Mouse (Mus musculus) spleen, adult 2 months (tissue): ENCODE results near the gene Sdr9c7. TPM values are rescaled to one million over a fixed set of nuclear protein-coding genes. Genes with fewer than 3 reads are reported as not detected.
"Not testable (repeated sequence)": the region's sequence is repeated elsewhere in the genome, so short reads cannot be mapped to it uniquely, and the experiment has no call there.

ENCODE experiments used
- DNase-seq, 2 experiments: peaks; one replicate each; pipeline versions ENCODE4 v3.0.0 to v3.0.0-alpha.2; 2012 to 2021; ENCODE audit warnings: low spot score in 2 of 2, low read depth in 1 of 2
- H3K27ac ChIP-seq: fragments of 200-500 bp; 2 replicates; pipeline ENCODE4 v1.5.1; 2012; ENCODE audit warnings: low read length, inconsistent platforms; ENCODE audit not compliant: insufficient read depth
- H3K27me3 ChIP-seq: fragments of 200-500 bp; 2 replicates; pipeline ENCODE4 v1.6.1; 2012; ENCODE audit warnings: mild to moderate bottlenecking, moderate library complexity, low read length, inconsistent platforms; ENCODE audit not compliant: control insufficient read depth, insufficient read depth
- H3K36me3 ChIP-seq: fragments of 200-500 bp; 2 replicates; pipeline ENCODE4 v1.6.1; 2012; ENCODE audit warnings: mild to moderate bottlenecking, low read length, inconsistent platforms; ENCODE audit not compliant: control insufficient read depth, insufficient read depth
- H3K4me1 ChIP-seq: fragments of 200-500 bp; 2 replicates; pipeline ENCODE4 v1.6.1; 2011; ENCODE audit warnings: inconsistent platforms; ENCODE audit not compliant: control insufficient read depth, insufficient read depth, insufficient read length
- H3K4me3 ChIP-seq: fragments of 200-500 bp; 2 replicates; pipeline ENCODE4 v1.5.1; 2011; ENCODE audit warnings: mild to moderate bottlenecking, inconsistent platforms; ENCODE audit not compliant: insufficient read depth, insufficient read length; ENCODE audit errors: extremely low read depth
- CTCF ChIP-seq: fragments of 200-500 bp; IDR thresholded peaks from 2 replicates; pipeline ENCODE4 v1.5.1; 2011; ENCODE audit warnings: mild to moderate bottlenecking, inconsistent platforms; ENCODE audit not compliant: insufficient read depth, insufficient read length, insufficient replicate concordance; ENCODE audit errors: extremely low read depth
- POLR2A ChIP-seq: fragments of 200-500 bp; IDR thresholded peaks from 2 replicates; pipeline ENCODE4 v1.6.1; 2011; ENCODE audit warnings: low read depth, low read length, inconsistent platforms
- WGBS: fragments of 180-500 bp; shearing (Covaris S2); methylation state at CpG from one replicate; pipeline ENCODE4 v1.1.7; 2018; 5-methylcytosine and 5-hydroxymethylcytosine counted together
- polyA plus RNA-seq: library from polyadenylated mRNA; depleted of rRNA; stranded (reverse); fragments of >200 nt; gene quantifications from 2 replicates; pipeline ENCODE4 v1.2.3, GENCODE M21; 2012

The Sdr9c7 gene
- polyA plus RNA-seq, 1 experiment, result 0.04 TPM

DNA sequence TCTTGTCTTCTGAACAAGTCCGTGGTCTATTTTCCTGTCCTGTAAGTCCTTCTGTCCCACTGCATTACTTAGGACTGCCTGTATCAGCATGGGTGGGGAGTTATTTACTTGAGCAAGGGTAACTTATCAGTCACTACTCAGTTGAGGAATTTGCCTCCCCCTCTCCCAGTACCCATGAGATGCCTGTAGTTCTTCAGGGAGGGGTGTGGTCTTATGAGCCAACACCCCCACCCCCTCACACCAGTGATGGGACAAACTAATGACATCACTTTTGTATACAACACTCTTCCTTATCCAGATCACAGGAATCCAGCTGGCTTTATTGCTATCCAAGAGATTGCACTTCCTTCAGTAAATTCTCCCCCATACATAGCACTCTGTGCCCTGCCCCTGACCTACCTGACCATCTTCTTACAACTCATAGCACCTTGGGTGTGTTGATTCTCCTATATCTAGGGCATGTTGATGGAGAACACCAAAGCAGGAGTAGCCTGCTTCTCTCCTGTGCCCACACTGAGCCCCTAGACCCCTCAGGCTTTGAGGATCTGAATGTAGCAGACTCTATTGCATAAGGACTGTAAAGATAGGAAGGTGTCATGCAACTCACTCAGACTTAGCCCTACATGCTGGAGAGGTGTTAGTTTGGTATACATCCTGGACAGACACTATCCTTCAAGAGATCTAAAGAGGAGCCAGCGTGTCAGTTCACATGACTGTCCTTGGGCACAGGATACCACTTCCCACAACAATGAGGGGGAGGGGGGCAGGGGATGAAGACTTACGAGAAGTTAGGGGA, 19.9 kb upstream of the Sdr9c7 start:
- H3K27me3 ChIP-seq, result no peaks in the 10 kb centered on the region
- WGBS, result 72% methylated on average over 3 of the region's 3 CpGs
- no peak overlapping the region for H3K4me3 ChIP-seq
- H3K36me3 ChIP-seq, result no peaks in the 10 kb centered on the region
- H3K4me1 ChIP-seq, result no peaks in the 10 kb centered on the region
- DNase-seq, result no peak
- TF ChIP-seq CTCF, result no peak
- no peak for TF ChIP-seq POLR2A
- no peak overlapping the region for H3K27ac ChIP-seq

- no peak for TF ChIP-seq CTCF
- no peak for TF ChIP-seq POLR2A
- no peaks in the 10 kb centered on the region for H3K36me3 ChIP-seq
- H3K4me1 ChIP-seq, result no peaks in the 10 kb centered on the region
- WGBS, result 85% methylated on average over 3 of the region's 3 CpGs
- no peaks in the 10 kb centered on the region for H3K27me3 ChIP-seq
- no peak for DNase-seq
- H3K27ac ChIP-seq, result no peak overlapping the region
- H3K4me3 ChIP-seq, result no peak overlapping the region
Measured at GRCm38 (mm10) chr10:127879155-127879688, 19.1 kb upstream of the Sdr9c7 start.

GRCm38 (mm10) chr10:127881041-127881440, 17.3 kb upstream of the Sdr9c7 start:
- H3K4me1 ChIP-seq, result no peaks in the 10 kb centered on the region
- no peak for DNase-seq

DNA sequence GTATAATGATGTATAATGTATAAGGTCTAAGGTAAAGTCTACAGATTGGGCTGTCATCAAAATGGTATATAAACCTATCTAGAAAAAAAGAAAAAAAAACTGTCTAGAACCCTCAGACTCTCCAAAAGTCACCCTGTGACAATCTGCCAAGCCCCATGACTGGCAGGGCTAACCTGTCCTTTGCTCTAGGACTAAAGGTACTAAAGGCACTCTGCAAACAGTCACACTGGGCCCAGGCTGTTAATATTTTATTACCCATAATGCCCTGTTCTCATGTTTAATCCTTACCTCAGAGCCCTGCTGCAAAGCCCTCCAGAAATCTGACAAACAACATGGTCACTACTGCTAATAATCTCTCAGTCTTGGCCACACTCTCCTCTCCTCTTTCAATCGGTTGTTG, 11.8 kb upstream of the Sdr9c7 start:
- H3K4me1 ChIP-seq, result no peaks in the 10 kb centered on the region
- H3K4me3 ChIP-seq, result no peak overlapping the region
- no peak overlapping the region for H3K27ac ChIP-seq
- no peak for TF ChIP-seq CTCF
- no peak for TF ChIP-seq POLR2A
- H3K27me3 ChIP-seq, result no peaks in the 10 kb centered on the region
- H3K36me3 ChIP-seq, result no peaks in the 10 kb centered on the region
- 81% methylated on average over 1 of the region's 1 CpGs for WGBS
- DNase-seq, result no peak

More at GRCm38 (mm10) chr10:127881041-127881440, 17.3 kb upstream of the Sdr9c7 start:
- TF ChIP-seq POLR2A, result no peak
- TF ChIP-seq CTCF, result no peak
- Histone ChIP-seq H3K27me3 (no peaks in the 10 kb centered on the region), H3K36me3 (no peaks in the 10 kb centered on the region), H3K27ac (no peak overlapping the region), H3K4me3 (no peak overlapping the region)
- 92% methylated on average over 4 of the region's 4 CpGs for WGBS

DNA sequence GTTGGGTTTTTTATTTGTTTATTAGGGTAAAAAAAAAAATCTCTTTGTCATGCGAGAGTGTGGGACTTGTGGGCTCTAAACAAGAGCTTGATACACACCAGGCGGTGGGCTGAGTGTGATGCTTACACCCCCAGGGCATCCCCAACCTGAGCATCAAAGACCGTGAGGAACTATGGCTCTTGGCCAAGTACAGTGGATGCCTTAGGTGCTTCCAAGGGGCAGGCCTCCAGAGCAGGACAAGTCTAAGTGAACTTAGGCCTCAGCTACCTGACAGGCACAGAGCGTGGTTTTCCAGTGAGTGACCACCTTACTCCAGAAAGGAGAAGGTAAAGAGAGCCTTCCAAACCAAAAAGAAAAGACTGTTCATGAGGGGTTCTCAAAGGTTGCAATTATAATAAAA, 11.3 kb upstream of the Sdr9c7 start:
- WGBS, result 87% methylated on average over 4 of the region's 4 CpGs
- TF ChIP-seq POLR2A, result no peak
- DNase-seq, result no peak
- no peak overlapping the region for H3K4me3 ChIP-seq
- H3K36me3 ChIP-seq, result no peaks in the 10 kb centered on the region
- H3K27me3 ChIP-seq, result no peaks in the 10 kb centered on the region
- no peaks in the 10 kb centered on the region for H3K4me1 ChIP-seq
- no peak overlapping the region for H3K27ac ChIP-seq

- no peak for DNase-seq
- H3K27me3 ChIP-seq, result no peaks in the 10 kb centered on the region
- TF ChIP-seq POLR2A (no peak), CTCF (no peak)
- no peak within 1 kb of the TSS for H3K4me3 ChIP-seq
- no peaks in the 10 kb centered on the region for H3K36me3 ChIP-seq
- no peaks in the 10 kb centered on the region for H3K4me1 ChIP-seq
- H3K27ac ChIP-seq, result no peak within 1 kb of the TSS
Measured at GRCm38 (mm10) chr10:127888605-127889004, 9.7 kb upstream of the Sdr9c7 start, which contains the start of gene Rdh7. Gene Rdh7 (minus strand): TSS chr10:127888817.

DNA sequence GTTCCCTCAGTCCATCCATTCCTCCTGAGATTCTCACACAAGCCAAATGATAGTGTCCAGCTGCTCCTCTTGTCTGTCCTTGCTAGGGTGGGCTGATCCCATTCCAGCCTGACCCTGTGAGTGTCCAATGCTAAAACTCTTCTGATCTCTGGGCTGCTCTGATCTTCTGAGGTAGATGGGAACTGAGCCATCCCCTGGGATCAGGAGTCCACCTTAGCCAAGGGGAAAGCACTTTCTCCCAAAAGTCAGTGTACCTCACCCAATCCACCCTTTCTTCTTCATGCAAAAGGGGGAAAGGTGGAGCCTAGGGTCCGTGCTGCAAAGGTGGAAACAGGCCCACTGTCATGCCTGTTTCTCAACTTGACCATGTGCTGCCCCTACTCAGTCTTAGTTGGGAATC, 6.8 kb upstream of the Sdr9c7 start:
- no peak for DNase-seq
- Histone ChIP-seq H3K27ac (no peak overlapping the region), H3K4me3 (no peak overlapping the region), H3K27me3 (no peaks in the 10 kb centered on the region), H3K36me3 (no peaks in the 10 kb centered on the region), H3K4me1 (no peaks in the 10 kb centered on the region)
- WGBS, result 83% methylated on average over 1 of the region's 1 CpGs
- TF ChIP-seq POLR2A (no peak), CTCF (no peak)

DNA sequence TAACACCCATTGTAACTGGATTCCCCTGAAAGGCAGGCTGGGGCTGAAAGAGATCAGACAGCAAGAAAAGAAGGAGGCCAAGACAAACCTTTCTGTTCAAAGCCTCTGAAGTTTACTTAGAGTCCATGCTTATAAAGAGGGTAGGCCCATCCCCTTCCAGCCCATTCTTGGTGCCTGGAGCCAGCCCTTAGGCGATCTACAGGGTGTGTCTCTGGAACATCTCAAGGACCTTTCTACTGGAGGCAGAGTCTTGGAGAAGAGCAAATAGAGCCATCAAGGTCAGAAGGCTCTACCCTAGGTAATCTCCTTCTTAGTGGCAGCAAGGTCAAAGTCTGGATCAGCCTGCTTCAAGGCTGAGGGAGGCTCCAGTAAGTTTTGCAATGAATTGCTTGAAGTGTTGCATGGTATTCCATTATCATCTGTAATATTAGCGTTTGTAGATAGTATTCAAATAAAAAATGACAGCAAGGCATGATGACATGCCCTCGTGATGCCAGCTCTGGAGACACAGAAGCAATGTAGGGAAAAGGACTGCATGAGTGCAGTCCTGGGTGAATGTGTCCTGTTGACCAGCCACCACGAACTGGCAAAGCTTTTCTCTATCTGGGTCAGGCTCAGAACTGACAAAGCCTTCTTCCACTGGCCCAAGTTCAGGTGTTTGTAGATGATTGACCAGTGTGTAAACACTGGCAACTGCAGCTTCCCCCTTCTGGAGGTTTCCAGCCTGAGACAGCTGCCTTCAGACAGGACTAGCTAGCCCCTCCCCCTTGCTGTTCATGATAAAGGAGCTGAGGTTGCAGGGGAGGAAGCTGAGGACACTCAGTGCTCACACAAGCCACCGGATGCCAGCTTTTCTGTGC, 4.9 kb upstream of the Sdr9c7 start:
- not testable (repeated sequence) for H3K27me3 ChIP-seq, H3K27ac ChIP-seq, H3K36me3 ChIP-seq, H3K4me3 ChIP-seq, DNase-seq, H3K4me1 ChIP-seq
- WGBS, result 53% methylated on average over 5 of the region's 5 CpGs
